Mouse (Mus musculus): Measurements from ENCODE around the gene Fam171a1.
"Not testable (repeated sequence)": the region's sequence is repeated elsewhere in the genome, so short reads cannot be mapped to it uniquely, and the experiment has no call there.

Fam171a1 gene

DNA sequence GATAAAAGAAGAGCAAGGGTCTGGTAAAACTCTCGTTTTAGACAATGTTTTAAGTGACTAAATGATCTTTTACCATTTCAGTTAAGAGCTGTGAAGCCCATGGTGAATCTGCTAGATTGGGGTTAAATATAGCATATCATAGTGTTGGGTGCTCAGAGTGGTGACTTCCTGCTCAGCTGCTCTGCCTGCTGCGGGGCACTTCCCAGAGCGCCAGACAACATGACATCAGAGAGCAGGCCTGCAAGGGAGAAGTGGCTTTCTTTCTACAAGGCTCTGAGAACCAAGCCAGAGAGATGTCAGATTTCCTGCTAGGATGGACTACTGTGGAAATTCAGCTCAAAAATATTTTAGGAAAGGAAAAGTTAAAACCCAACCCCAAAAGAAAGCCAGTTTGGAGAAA, 57.8 kb downstream of the Fam171a1 start:
- DNase-seq (ENCODE audit: low read depth): no peak

DNA sequence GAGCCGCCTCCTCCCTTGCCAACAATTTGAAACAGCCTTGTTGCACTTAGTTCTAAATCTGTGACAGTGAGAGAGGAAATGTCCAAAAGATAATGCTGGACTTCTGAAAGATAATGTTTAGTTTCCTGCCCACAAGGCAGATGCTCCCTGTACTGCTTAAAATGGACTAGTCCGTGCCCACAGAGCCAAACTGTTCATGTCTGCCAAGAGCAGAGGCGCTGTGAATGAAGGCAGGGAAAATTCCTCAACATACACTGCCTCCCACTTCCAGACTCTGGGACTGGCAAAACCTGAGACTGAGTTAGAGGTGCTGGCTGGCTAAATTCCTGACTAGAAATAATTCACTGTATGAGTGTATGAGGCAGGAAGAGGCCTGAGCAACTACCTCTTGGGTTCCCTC, 58.6 kb downstream of the Fam171a1 start:
- peak; percentile 51 for DNase-seq (ENCODE audit: low read depth)

DNA sequence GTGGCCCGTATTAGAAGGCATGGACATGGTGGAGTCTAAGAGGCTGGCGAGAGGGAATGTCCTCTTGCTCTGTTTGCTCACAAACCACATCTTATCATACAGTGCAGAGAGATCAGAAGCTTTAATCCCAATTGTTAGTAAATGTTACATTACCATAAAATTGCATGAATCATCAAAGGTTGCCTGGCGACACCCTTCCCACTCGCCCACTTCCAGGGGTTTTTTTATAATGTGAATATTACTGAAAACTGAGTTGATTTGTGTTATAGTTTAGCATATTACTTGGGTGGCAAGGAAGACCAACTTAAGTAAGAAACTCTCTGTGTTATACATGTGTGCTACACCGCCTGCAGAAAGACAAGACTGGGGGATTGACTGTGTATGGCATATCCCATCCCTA, 60.9 kb downstream of the Fam171a1 start:
- no peak for DNase-seq (ENCODE audit: low read depth)

DNA sequence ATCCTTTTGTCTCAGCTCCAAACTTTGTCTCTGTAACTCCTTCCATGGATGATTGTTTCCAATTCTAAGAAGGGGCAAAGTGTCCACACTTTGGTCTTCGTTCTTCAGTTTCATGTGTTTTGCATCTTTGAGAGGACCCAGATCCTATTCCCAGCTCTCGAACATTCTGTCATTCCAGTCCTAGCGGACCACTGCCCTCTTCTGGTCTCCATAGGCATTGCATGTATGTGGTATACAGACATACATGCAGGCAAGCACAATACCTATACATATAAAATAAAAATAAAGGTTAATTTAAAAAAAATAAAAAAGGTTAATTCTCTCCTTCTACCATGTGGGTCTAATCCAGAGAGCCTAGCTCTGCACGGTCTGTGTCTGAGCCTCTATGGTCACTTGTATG, 62.0 kb downstream of the Fam171a1 start:
- DNase-seq (ENCODE audit: low read depth): peak; percentile 35

DNA sequence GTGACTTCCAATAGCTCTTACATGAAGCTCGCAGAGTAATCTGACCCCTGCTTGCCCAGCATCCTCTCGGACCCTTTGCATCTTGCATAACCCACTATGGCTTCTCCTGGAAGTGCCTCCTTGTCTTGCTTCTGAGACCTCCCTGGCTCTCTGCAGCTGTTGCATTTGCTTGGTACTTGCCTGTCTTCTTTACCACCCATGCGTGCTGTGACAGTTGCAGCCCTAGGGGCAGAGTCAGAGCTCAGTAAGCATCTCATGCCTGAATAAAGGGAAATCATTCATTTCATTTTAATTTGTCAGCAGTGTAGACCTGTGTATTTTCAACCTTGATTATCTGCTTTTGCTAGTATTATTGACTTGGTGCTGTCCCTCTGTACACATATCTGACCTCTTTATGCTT, 62.7 kb downstream of the Fam171a1 start:
- DNase-seq (ENCODE audit: low read depth): no peak

DNA sequence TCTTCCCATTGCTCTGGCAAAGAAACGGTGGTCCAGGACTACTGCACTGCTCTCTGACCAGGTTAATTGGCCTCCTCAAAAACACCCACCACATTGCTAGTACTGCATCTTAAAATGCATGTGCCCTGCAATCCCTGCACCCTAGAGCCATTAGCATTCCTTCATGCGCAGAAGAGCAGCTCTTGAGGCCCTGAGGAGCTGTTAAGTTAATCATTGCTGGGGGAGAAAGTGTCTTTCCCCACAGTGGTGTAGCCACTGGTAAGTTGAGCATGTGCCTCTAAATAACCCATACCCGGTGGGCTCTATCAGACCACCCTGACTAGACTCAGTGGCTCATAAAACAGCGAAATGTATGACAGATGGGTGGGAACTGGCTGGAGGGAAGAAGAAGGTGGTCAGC, 66.5 kb downstream of the Fam171a1 start:
- DNase-seq (ENCODE audit: low read depth): no peak

DNA sequence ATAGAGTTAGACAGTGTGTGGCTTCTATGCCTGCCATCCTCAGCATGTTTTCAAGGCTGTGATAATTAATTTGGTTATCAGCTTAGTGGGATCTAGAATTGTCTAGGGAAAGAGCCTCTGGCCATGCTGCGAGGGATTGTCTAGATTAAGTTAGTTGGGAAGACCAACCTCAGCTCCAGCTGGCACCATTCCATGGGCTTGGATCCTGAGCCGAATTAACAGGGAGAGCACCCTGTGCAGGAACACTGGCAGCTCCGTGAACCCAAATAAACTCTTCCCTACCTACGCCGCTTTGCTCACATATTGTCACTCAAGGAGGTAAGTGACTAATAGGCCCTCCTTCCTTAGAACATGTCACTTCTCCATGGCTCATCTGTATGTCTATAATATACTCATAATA, 69.6 kb downstream of the Fam171a1 start:
- no peak for DNase-seq (ENCODE audit: low read depth)

DNA sequence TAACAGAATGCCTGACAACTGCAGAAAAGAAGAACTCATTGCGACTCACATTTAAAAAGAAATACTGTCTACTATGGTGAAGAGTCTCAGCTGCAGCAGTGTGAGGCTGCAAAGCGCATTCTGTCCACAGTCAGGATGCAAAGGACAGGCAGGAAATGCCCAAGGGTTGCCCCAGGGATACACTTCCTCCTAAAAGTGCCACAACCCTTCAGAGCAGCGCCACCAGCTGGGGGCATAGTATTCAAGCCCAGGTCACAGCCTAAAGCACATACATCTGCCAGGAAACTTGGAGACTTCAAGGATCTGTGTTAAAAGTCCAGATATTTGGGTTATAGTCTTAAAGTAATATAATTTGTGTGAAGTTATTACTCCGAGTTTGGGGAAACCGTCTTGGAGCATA, 71.3 kb downstream of the Fam171a1 start:
- no peak for DNase-seq (ENCODE audit: low read depth)

DNA sequence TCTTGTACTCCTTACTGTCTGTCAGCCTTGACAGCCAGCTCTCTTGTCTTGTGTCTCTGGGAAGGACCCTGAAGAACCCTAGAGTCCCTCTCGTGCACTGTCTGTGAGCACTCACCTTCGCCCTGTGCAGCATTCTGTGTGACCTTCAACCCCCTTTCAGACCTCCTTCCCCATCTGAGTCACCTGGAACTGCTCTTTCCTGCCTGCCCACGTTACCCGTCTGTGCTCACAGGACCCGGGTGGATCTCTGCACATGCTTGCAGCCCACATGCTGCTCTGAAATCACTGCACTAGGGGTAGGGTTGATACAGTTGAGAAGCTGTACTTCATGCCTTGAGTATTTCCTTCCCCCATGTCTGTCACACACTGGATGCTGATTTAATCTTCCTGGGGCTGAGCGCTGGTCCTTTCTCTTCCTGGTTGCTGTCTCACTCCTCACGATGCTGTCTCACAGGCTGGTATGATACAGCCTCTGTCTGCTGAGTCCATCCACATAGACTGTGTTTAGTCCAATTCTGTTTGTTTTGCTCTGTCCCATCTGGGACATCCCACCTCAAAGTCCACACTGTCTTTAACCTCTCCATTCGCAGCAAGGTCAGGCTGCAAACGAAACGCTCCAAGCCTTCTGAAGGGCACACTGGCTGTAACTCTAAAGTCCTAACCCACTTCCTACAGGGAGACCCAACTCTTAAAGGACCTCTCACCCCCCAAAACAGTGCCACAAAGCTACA, 74.9 kb downstream of the Fam171a1 start:
- DNase-seq (ENCODE audit: low read depth): no peak

DNA sequence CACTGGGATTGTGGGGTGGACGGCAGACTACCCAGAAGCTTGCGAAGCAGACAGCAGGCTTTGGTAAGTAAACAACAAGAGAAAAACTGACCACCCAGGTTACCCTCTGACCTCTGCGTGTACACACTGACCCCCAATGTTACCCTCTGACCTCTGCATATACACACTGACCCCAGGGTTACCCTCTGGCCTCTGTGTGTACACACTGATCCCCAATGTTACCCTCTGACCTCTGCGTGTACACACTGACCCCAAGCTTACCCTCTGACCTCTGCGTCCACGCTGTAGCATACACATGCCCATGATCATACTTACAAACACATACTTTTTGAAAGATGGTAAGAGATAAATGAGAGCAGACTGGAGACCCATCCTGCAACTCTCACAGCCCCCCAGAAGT, 77.1 kb downstream of the Fam171a1 start:
- no peak for DNase-seq (ENCODE audit: low read depth)

DNA sequence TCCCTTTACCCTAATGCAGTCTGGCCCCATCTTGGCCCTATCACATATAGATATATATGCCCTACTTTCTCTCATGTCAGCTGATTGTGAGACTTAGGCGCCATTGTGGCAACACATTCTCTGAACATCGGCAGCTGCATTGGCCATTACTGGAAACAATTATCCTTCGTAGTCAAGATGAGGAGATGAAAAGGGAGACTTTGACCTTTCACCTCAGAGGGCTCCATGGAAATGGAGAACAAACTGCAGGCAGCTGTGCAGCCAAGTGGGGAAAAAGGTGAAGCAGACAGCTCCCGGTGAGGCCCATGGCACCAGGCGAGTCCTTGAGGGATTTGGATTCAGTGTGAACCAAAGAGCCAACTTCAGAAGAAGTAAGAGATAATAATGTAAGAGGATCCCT, 81.5 kb downstream of the Fam171a1 start:
- DNase-seq (ENCODE audit: low read depth): no peak

DNA sequence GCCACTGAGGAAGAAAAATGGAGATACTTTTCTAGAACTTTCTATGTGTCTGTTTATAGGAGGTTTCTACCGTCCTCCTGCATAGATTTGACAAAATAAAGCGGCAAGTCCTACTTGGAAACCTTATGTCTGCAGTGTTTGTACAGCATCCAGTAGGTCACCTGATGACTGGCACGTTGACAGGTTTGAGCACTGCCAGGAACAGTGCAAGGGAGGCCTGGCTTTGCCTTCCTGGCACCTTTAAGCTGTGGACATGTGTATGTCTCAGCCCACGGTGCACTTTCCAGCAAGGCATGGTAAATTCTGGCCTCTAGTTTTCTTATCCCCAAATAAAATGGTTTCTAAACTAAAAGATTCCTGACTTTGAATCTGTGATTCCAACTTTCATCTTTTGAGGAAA, 86.4 kb downstream of the Fam171a1 start:
- no peak for DNase-seq (ENCODE audit: low read depth)

DNA sequence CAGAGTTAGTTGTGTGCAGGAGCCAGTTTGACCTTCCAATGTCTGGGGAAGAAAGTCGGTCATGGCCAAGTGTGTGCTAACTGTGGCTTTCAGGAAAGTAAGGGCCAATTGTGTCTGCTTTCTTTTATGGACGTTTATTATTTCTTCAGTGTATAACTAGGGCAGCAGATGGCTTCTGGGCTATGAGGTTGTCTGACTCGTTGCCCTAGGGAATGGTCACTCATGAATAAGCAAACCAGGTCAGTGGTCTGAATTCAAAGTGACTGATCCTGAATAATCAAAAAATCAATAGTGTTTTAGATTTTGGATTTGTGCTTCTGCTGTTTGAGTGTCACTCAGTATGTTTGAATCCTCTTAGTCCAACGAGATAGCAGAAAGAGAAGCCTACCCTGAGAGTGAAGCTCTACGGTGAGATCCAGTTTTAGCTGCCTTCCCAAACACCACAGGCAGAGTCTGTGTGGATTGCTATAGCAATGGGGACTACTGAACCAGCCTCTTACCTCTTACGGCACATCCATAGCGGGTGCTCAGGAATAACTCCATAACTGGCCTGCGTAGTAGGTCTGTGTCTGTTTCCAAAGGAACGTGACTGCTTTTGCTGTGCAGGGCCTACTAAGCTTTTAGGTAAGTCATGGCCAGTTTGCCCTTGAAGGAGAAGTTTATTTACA, 93.1 kb downstream of the Fam171a1 start:
- peak; percentile 41 for DNase-seq (ENCODE audit: low read depth)

DNA sequence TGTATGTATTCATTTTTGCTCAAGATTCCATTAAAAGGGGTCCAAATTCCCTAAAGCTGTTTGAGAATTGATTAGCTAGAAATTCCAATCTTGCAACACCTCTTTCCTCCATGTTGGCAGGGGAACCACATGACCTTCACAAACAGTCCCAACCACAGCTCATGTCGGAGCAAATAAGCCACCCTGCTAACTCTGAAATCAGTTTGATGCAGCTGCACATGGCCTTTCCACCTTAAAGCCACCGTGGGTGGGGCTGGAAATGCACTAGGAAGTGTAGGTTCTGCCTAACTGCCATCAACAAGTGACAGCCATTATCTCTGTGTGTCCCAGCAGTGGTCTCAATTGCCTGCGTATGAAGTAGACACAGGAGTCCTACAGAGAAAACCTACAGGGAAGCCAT, 101.5 kb downstream of the Fam171a1 start:
- DNase-seq (ENCODE audit: low read depth): no peak

DNA sequence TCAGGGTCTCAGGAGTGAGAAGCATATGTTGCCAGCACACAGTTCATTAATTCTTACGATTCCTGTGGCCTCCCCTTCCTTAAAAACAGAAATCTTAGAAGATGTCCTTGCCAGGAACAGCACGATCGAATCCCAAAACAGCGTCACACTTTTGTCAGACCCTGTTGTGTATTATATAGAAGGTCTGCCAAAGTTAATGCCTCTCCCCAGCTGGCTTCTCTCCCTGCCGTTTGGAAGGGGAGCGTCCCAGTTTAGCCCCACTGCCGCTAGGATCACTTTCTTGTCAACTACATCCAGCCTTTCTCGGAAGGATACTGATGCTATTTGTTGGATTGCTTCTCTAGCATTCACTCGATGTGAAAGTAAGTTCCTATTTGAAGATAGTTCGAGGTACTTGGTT, 102.6 kb downstream of the Fam171a1 start:
- no peak for DNase-seq (ENCODE audit: low read depth)

DNA sequence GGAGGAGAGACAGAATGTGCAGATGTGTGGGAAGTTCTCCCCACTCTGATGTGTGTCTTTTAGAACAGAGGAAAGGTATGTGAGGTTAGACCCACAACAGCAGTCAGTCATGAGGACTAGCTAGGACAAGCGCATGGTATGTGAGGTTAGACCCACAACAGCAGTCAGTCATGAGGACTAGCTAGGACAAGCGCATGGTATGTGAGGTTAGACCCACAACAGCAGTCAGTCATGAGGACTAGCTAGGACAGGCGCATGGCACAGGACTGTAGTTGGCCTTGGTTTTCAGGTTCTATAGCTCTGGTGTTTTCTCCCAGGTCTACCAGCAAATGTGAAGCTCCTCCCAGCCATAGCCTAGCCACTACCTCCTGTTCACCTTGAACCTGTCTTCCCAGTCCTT, 103.6 kb downstream of the Fam171a1 start:
- not testable (repeated sequence) for DNase-seq (ENCODE audit: low read depth)

DNA sequence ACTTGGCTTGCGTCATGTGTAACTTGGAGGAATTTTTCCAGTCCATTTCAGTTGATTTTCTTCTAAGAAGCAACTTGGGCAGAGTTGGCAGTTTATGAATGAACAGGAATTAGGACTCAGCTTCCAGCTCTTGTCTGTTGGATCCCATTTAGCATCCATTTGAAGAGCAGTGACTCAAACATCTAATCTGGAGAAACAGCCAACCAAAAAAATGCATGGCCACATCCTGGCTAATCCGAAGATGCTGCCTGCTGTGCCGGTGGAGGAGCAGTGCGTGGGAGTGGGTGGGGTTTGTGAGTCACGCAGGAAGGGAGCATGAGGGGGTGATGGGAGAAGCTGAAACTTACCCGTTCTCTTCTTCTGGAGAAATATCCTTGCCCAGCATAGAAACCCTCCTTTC, 104.2 kb downstream of the Fam171a1 start:
- peak; percentile 83 for DNase-seq (ENCODE audit: low read depth)

DNA sequence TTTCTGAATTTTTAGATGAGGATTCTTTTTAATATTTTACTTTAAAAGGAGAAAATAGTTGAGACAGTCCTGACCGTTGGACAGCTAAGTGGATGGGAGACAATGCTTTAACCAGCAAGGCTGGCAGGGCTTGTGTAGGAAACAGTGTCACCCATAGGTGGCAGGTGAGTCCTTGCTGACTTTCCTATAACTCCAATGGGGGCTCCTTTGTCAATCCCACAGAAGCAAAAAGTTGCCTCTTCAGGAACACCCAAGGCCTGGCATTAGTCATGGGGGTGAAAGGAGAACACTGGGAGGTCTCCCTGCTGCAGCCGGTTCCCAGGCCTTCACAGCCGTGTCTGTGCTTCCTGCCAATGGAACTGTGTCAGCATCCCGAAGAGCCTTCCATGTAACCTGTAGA, 114.5 kb downstream of the Fam171a1 start:
- DNase-seq (ENCODE audit: low read depth): peak; percentile 54

DNA sequence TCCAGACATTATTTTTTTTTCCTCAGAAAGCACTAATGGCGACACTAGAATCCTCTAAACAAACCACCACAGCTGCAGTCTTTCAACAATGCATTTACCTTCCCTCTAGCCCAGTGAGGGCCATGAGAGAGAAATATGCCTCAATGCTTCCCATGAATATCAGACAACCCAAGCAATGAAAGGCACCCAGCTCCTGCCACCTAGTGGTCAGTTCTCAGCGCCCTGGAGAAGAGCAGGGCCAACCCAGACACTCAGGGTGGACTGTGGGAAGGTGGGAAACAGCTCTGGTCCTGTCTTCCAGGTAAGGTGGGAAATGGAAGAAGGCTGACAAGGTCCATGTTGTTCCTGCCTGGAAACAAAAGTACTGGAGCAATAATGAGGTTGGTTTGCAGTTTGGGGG, 115.0 kb downstream of the Fam171a1 start:
- DNase-seq (ENCODE audit: low read depth): peak; percentile 82

DNA sequence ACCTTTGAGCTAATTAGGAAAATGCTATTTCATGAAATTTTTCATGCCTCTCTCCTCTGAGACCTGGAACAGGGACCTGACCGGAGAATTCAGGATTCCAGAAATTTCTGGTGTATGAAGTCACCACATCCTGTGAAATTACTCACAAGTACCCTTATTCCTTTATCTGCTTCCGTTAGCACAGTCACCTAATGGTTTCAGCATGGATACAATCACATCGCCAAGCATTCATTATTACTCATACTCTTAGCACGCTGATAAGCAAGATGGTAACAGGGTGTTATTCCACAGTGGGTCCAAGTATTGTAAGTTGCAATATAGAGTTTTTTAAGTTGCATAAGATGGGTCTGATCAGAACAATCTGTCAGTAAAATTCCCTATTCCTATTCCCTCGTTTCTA, 125.2 kb downstream of the Fam171a1 start:
- DNase-seq (ENCODE audit: low read depth): peak; percentile 64

DNA sequence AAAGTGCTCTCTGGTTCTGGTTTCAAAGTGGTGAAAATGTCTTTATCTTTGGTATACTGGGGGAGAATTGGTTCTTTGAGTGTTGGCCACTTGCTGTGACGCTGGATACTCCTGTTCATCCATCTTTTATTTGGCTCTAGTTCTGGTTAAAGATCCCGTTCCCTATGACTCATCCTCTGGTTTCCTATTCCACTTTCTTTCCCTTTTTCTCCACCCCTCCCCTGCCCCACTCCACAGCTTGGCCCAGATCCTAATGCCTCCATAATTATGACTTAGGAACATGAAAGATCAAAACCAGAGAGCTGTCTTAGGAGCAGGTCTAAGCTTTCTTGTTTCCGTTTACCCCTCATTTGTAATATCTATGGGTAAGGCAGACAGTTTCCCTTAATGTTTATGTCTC, 130.2 kb downstream of the Fam171a1 start:
- peak; percentile 54 for DNase-seq (ENCODE audit: low read depth)

DNA sequence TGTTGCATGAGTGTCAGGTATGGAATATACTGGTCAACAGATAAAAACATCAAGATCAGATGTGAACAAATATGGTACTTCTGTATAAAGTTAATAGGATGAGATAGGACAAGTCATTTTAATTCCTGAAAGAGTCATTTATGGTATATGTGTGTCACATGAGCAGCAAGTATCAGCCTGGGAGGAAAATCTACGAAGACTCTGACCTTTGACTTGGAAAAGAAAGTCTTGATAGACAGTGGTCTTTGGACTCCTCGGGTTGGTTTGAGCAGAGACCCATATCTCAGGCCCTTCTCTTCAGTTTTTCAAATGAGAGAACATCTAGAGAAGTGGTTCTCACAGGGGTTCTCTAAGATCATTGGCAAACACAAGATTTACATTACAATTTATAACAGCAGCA, 137.3 kb downstream of the Fam171a1 start:
- no peak for DNase-seq (ENCODE audit: low read depth)

DNA sequence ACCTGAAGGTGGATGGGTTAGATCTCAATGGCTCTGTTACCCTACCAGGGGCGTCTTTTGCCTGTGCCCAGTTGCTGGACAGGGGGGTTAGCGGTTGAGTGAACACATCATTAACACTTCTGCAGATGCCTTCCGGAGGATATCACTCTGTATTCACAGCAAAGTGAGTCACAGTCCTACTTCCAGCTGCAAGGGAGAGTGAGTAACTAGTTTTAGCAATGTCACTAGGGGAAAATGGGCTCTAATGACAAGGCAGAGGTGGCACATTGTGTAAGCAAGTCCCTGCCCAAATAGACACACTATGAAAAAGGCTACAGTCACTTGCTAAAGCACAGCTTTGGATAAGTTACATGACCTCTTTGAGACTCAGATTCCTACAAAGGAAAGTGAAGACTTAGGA, 152.4 kb downstream of the Fam171a1 start:
- no peak for DNase-seq (ENCODE audit: low read depth)

DNA sequence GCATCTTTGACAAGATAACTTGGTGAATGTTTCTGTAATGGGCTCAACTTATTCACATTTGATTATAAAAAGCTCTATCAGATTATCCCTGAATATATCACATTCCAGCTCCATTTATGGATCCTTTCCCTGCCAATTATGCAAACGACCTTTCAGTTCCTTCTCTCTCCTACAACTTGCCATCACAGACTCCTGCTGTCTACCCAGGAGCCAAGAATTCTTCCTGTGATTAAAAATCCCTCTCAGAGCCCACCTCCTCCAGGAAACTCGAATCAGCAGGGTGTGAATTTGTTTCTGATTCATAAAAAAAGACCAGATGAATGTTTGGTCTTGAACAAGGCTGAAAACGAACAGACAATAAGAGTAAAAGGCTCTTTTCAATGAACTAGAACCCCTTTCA, 153.9 kb downstream of the Fam171a1 start:
- DNase-seq (ENCODE audit: low read depth): no peak
